Mouse (Mus musculus): Measurements from ENCODE around the gene Mt1.

- TF ChIP-seq CTCF (IDR thresholded peaks at IDR 0.05; ENCODE audit: extremely low read depth, insufficient read depth, insufficient read length, insufficient replicate concordance) (no peak), POLR2A (IDR thresholded peaks at IDR 0.05; ENCODE audit: low read depth, low read length) (no peak)
These were observed 27.4 kb downstream of the Mt1 start for GRCm38 (mm10) chr8:94206256-94206655.
